Mouse (Mus musculus) G1E (cell line): ENCODE measurements around the gene Phyh.

ENCODE experiments used
- CTCF ChIP-seq: IDR thresholded peaks from 2 replicates; pipeline ENCODE4 v1.5.1; 2012; ENCODE audit warnings: low read depth, low read length, inconsistent platforms, mixed read lengths
- POLR2AphosphoS5 ChIP-seq: IDR thresholded peaks from 2 replicates; pipeline ENCODE4 v1.6.1; 2012; ENCODE audit warnings: low read depth, low read length, inconsistent platforms; ENCODE audit not compliant: insufficient replicate concordance

DNA sequence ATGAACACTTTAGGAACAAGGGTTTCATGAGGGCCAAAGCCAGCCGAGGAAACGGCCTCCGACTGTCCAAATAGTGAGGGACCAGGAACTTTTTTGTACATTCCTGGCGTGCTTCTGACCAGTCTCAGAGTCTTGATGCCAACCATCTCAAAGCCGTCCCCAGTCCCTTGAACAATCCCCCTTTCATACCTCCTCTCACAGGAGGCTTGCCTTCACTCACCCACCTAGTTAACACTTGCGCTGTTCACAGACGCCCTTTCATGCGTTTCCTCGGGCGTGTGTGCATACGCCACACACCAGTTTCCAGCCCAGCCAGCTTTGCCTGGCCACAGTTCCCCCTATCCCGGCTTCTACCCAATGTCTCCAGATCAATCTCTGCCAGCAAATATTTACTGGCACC lies 39.2 kb downstream of the Phyh start:
- TF ChIP-seq CTCF (no peak), POLR2AphosphoS5 (no peak)
